Mouse (Mus musculus): ENCODE measurements at regions not wholly inside any gene's neighbourhood (a gene's known extent, or its start where the extent isn't known, plus 50 kb on each side); places are given as distances from the start of the nearest gene placed in this dataset.
"Not testable (repeated sequence)": the region's sequence is repeated elsewhere in the genome, so short reads cannot be mapped to it uniquely, and the experiment has no call there.

DNA sequence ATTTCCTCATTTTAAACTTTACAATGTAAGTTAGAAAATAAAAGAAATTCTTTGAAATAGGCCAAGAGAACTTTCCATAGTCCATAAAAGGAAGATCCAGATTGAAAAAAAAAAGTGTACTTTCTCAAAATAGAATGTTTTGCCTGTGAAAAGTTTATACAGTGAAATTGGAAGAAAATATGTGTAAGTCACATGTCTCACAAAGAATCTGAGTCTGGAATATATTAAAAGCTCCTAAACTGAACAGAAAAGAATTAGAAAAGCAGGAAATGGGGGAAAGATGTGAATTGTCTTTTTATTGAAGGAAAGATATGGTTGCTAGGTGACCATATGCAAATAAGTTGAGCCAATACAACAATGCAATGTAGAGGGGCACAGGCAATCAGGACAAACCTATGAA is 197.7 kb upstream of the Gm20594 start:
- no peak for DNase-seq (ENCODE audit: low spot score in 2 of 2)

DNA sequence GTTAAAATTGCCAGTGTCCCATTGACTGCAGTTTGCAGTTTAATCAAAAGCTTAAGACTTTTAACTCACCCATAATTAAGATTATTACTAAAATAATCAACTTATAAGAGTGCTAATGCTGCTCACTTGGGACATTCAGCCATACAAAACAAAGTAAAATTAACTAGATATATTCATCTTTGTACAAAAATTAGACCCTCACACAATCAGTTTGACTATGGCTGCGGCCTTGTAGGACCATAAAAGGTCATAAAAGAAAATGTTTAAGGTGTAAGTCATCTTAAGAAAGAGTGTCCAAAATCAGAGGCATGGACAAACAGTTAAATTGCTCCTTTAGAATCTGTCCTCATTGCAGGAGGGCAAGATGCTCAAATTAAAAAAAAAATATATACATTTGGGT is 186.0 kb upstream of the Gm20594 start:
- DNase-seq (ENCODE audit: low spot score in 2 of 2), result not testable (repeated sequence)

DNA sequence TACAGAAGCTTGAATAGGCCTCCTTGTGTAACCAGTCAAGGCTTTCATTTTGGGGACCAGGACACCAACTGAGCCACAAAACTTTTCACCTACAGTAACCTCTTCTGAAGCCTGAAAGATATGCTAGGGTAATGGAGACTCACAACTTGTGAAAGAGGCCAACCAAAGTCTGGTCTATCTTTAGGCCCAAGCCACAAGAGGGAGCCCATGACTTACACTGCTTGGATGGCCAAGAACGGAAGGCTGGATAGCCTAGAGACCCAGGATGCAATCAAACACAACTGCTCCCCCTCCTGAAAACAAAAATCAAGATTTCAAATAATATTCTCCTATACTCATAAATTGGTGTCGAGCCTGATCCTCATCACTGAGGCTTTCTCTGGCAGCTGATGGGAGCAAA is 166.4 kb upstream of the Gm20594 start:
- peak in 1 of 2 experiments; percentile 7 for DNase-seq (ENCODE audit: low spot score in 2 of 2)

All from layer of hippocampus, adult 8-10 months (tissue).